Mouse (Mus musculus) forebrain, embryonic 12.5 days (tissue): ENCODE measurements around the gene Sirt6. TPM values are rescaled to one million over a fixed set of nuclear protein-coding genes. Genes with fewer than 3 reads are reported as not detected.

Experiments used
- ATAC-seq: fragments of 200-750 bp; cut with Nextera tagmentation; 2 replicates; pipeline ENCODE4 v1.8.0; 2017; ENCODE audit warnings: moderate TSS enrichment; ENCODE audit not compliant: low FRiP score
- H3K27ac ChIP-seq: fragments of 300-500 bp; sonication (generic); 2 replicates; pipeline ENCODE4 v1.5.1; 2016; ENCODE audit warnings: mild to moderate bottlenecking
- H3K27me3 ChIP-seq: fragments of 300-500 bp; sonication (generic); 2 replicates; pipeline ENCODE4 v1.6.1; 2016; ENCODE audit warnings: mild to moderate bottlenecking
- H3K36me3 ChIP-seq: fragments of 300-500 bp; sonication (generic); replicated peaks from 2 replicates; pipeline ENCODE4 v1.6.1; 2016; ENCODE audit warnings: mild to moderate bottlenecking
- H3K4me1 ChIP-seq: fragments of 300-500 bp; sonication (generic); 2 replicates; pipeline ENCODE4 v1.6.1; 2016
- H3K4me2 ChIP-seq: fragments of 300-500 bp; sonication (generic); 2 replicates; pipeline ENCODE4 v1.6.1; 2016; ENCODE audit warnings: mild to moderate bottlenecking, moderate library complexity
- H3K4me3 ChIP-seq: fragments of 300-500 bp; sonication (generic); replicated peaks from 2 replicates; pipeline ENCODE4 v1.5.1; 2016; ENCODE audit warnings: mild to moderate bottlenecking
- H3K9ac ChIP-seq: fragments of 300-500 bp; sonication (generic); 2 replicates; pipeline ENCODE4 v1.6.1; 2016; ENCODE audit warnings: mild to moderate bottlenecking
- H3K9me3 ChIP-seq: fragments of 300-500 bp; sonication (generic); 2 replicates; pipeline ENCODE4 v1.6.1; 2016
- WGBS: fragments of 180-500 bp; shearing (Covaris S2); methylation state at CpG from one replicate; pipeline ENCODE4 v1.1.7; 2016; 5-methylcytosine and 5-hydroxymethylcytosine counted together
- polyA plus RNA-seq: library from polyadenylated mRNA; unstranded; fragments of >200 nt; fragmentation: Nextera tagmentation; extraction: Ambion mirVana; gene quantifications from 2 replicates; pipeline ENCODE4 v1.2.1, GENCODE M21; 2016

The Sirt6 gene
- polyA plus RNA-seq, 1 experiment from 2014 or later, result 50.7 TPM

DNA sequence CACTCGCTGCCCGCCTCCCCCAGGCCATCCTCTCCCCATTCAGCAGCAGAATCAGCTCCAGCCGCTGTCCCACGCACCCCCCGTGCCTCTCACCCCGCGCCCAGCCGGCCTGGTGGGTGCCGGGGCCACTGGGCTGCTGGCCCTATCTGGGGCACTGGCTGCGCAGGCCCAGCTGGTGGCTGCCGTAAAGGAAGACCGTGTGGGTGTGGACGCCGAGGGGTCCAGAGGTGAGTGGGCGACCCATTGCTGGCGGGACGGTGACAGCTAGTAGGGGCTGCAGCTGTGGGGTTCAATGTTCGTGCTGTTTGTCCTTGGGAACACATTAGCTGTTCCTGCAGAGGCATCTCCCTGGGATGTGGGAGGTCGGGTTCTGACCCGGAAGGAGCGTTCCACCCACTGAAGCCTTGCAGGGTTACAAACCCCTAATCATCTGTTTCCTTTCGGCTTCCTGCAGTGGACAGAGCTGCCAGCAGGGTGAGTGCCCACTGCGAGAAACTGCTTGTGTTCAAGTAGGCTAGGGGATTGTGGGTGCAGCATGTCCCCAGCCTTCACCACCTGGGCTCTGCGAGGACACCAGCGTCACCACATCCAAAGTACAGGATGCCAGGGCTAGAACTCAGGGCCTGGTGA is 47.0 kb downstream of the Sirt6 start:
- Histone ChIP-seq H3K4me2 (no peak overlapping the region), H3K4me1 (peaks cover 27% of the 10 kb centered on the region), H3K27ac (no peak overlapping the region), H3K9ac (0 out of 2 replicates have a peak overlapping the region, but pooled peaks have one; percentile 29), H3K4me3 (no peak overlapping the region), H3K9me3 (no peaks in the 10 kb centered on the region), H3K36me3 (no peaks in the 10 kb centered on the region; the same call in 1 of the 2 replicates), H3K27me3 (peaks cover 85% of the 10 kb centered on the region)
- no peak for ATAC-seq
- 64% methylated on average over 25 of the region's 25 CpGs for WGBS

DNA sequence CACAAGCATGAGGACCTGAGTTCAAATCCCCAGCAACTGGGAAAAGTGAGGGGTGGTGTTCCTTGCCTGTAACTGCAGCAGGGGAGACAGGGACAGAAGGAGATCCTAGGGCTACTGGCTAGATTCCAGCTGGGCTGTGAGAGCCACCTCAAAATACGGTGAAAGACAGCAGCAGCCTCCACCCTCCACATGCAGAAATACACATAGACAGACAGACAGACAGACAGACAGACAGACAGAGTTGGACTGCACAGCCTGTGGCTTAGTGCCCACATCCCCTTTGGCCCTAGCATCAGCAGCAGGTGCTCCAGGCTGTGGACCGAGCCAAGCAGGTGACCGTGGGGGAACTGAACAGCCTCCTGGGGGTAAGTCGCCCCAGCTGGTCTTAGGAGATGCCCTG is 47.6 kb downstream of the Sirt6 start:
- Histone ChIP-seq H3K36me3 (no peaks in the 10 kb centered on the region; the same call in 1 of the 2 replicates), H3K4me3 (no peak overlapping the region), H3K27ac (no peak overlapping the region), H3K27me3 (peaks cover 86% of the 10 kb centered on the region), H3K4me1 (peaks cover 33% of the 10 kb centered on the region), H3K4me2 (no peak overlapping the region), H3K9ac (no peak overlapping the region), H3K9me3 (no peaks in the 10 kb centered on the region)
- ATAC-seq, result no peak
- 79% methylated on average over 4 of the region's 4 CpGs for WGBS

DNA sequence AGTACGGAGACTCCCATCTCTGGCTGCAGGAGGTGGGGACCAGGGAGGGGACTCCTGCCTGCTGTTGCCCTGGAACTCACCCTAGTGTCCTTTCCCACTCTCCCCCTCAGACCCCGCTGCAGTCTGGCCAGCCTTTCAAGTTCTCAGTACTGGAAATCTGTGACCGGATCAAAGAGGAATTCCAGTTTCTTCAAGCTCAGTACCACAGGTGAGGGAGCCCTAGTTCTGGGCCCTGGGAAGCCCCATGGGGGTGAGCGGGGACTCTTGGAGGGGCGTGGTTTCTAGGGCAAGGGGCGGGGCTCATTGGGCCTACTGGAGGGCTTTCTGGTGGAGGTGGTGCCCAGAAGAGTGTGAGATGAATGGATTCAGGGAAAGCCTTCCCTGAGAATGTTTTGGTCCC is 51.9 kb downstream of the Sirt6 start:
- Histone ChIP-seq H3K27me3 (peaks cover 87% of the 10 kb centered on the region), H3K4me1 (peaks cover 48% of the 10 kb centered on the region), H3K9me3 (no peaks in the 10 kb centered on the region), H3K4me3 (peak overlapping the region; percentile 52), H3K4me2 (peak overlapping the region; percentile 74), H3K9ac (peak overlapping the region; percentile 63), H3K27ac (no peak overlapping the region), H3K36me3 (no peaks in the 10 kb centered on the region)
- WGBS, result 2% methylated on average over 6 of the region's 6 CpGs
- ATAC-seq, result no peak

DNA sequence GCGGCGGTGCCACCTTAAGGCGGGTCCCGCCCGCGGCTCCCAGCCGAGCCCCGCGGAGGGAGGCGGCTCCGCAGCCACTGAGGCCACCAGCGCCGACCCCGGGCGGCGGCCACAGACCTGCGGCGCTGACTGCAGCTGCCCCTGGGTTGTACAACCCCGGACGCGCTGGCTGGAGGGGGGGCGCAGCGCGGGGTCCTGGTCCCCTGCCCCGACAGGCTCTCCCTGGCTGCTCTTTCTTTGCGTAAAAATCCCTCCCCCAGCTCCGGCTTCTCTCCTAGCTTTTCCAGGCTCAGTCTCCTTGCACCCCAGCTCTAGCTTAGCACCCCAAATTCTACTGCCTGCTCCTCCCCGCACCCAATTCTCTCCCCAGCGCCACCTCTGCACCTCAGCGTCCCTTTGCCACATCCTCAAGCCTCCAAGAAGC is 52.4 kb downstream of the Sirt6 start:
- Histone ChIP-seq H3K4me1 (peaks cover 49% of the 10 kb centered on the region), H3K4me3 (peak overlapping the region; percentile 52), H3K9me3 (no peaks in the 10 kb centered on the region), H3K4me2 (peak overlapping the region; percentile 74), H3K9ac (peak overlapping the region; percentile 63), H3K36me3 (no peaks in the 10 kb centered on the region), H3K27me3 (peaks cover 82% of the 10 kb centered on the region), H3K27ac (peak overlapping the region; percentile 19; the same call in 1 of the 2 replicates)
- WGBS, result 1% methylated on average over 22 of the region's 30 CpGs
- ATAC-seq, result no peak

DNA sequence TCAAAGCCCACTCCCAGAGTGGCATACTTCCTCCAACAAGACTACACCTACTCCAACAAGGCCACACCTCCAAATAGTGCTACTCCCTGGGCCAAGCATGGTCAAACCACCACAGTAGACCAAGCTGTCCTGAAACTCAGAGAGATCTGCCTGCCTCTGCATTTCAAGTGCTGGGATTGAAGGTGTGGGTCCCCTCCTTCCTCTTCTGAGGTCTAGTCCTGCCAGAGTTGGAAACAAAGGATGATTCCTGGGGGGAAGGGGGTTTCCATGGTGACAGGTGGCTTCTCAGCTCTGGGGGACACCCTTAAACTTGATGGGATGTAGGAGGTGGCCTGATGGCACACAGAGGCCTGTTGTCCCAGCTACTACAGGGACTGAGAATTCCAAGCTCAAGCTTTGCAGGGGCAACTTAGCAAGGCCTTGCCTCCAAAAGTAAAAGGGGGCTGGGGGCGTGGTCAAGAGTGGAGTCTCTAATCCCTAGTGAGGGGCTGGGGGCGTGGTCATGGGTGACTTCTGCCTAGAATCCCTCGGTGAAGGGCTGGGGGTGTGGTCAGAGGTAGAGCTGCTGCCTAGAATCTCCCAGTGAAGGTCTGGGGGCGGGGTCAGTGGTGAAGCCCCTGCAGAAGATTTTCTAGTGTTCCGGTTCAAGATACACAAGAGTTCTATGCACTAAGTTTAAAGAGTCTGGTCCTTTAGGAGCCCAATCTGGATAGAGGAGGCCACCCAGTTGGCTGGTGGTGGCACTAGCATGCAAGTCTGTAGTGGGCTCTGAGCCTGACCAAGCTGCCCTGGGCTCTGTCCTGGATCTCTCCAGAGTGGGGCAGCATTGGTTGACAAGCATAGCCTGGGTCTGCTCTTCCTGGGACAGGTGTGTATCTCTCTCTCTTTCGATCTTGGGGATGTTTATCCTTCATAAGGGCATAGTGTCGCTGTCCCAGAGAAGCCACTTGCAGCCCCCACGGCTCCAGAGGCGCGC is 53.2 kb downstream of the Sirt6 start, which contains the start of gene Tle2:
TSS of gene Tle2 (plus strand) at position 481 of the 976 bp plus-strand sequence.
- no peaks in the 10 kb centered on the region for H3K36me3 ChIP-seq
- peak within 1 kb of the TSS; percentile 63 for H3K9ac ChIP-seq
- peak within 1 kb of the TSS; percentile 74 for H3K4me2 ChIP-seq
- no peaks in the 10 kb centered on the region for H3K9me3 ChIP-seq
- H3K4me1 ChIP-seq, result peaks cover 57% of the 10 kb centered on the region
- H3K27ac ChIP-seq, result peak within 1 kb of the TSS; percentile 19; the same call in 1 of the 2 replicates
- 17% methylated on average over 10 of the region's 10 CpGs for WGBS
- ATAC-seq, result no peak
- peaks cover 80% of the 10 kb centered on the region for H3K27me3 ChIP-seq
- peak within 1 kb of the TSS; percentile 52 for H3K4me3 ChIP-seq

DNA sequence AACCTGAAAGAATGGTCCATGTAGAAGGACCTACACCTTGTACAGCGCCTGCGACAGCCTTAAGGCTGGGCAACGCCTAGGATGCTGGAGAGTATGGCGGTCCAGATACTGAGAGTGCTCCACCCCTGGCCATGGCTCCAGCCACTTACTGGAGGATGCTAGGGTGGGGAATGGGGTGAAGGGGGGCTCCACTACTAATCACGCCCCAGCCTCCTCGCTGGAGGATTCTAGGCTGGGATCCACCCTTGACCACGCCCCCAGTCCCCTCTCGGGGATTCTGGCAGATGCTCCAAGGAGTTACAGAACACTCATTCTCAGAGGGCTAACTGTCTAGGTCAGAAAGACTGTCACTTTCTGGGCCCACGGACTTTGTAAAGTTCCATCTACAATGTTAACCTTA is 54.6 kb downstream of the Sirt6 start:
- no peak for ATAC-seq
- no peak overlapping the region for H3K4me3 ChIP-seq
- peaks cover 70% of the 10 kb centered on the region for H3K4me1 ChIP-seq
- peaks cover 79% of the 10 kb centered on the region for H3K27me3 ChIP-seq
- H3K27ac ChIP-seq, result no peak overlapping the region
- no peaks in the 10 kb centered on the region for H3K36me3 ChIP-seq
- no peak overlapping the region for H3K4me2 ChIP-seq
- no peak overlapping the region for H3K9ac ChIP-seq
- no peaks in the 10 kb centered on the region for H3K9me3 ChIP-seq
- WGBS, result 5% methylated on average over 9 of the region's 9 CpGs

DNA sequence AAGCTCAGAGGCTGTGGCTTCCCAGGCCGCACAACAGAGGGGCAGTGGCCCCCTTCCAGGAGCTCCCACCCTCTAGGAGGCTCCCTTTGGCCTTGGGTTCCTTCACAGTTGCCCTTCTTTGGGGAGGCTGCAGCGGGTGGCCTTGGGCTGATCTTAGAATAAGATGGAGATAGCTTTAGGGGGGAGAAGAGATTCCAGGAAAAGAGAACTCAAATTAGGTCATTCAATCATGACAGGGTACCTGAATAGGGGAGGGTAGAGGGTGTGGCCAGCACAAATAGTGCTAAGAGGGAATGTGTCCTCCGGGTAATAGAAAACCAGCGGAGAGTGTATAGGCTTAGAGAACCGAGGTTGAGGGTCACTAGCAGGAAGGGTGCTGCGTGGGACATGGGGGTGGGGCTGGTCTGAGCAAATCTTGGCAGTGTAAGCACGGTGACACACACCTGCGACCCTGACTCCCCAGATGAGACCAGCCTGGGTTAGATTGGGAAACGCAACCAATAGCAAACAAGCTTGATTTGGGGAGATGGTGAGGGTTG is 55.4 kb downstream of the Sirt6 start:
- H3K27ac ChIP-seq, result peak overlapping the region; percentile 37; the same call in 1 of the 2 replicates
- H3K9ac ChIP-seq, result no peak overlapping the region
- H3K4me2 ChIP-seq, result peak overlapping the region; percentile 63
- WGBS, result 3% methylated on average over 9 of the region's 9 CpGs
- H3K27me3 ChIP-seq, result peaks cover 78% of the 10 kb centered on the region
- H3K4me1 ChIP-seq, result peaks cover 74% of the 10 kb centered on the region
- H3K9me3 ChIP-seq, result no peaks in the 10 kb centered on the region
- no peak for ATAC-seq
- peak overlapping the region; percentile 32; the same call in 1 of the 2 replicates for H3K4me3 ChIP-seq
- 0 out of 2 replicates have a peak, but pooled peaks cover 1% of the 10 kb centered on the region for H3K36me3 ChIP-seq

Other genes with a start within 250 kb of the Sirt6 start
- 145 and 148 TPM in 2 replicates for gene Fzr1, start 249.3 kb downstream of the Sirt6 start, polyA plus RNA-seq
- 68.1 and 68.5 TPM in 2 replicates for gene Dohh, start 243.4 kb downstream of the Sirt6 start, polyA plus RNA-seq
- 4.2 and 4.6 TPM in 2 replicates for gene Gm48551, start 243.3 kb downstream of the Sirt6 start, polyA plus RNA-seq
- gene Gm48552, start 238.8 kb downstream of the Sirt6 start, polyA plus RNA-seq, result 1.4 and 2.1 TPM in 2 replicates
- 1.8 and 2.6 TPM in 2 replicates for gene Smim24, start 234.7 kb downstream of the Sirt6 start, polyA plus RNA-seq
- 15.3 and 16.3 TPM in 2 replicates for gene Nfic, start 172.2 kb downstream of the Sirt6 start, polyA plus RNA-seq
- gene Celf5, start 145.1 kb downstream of the Sirt6 start, polyA plus RNA-seq, result 37.1 and 42.4 TPM in 2 replicates
- 65.8 and 66.6 TPM in 2 replicates for gene Ncln, start 131.4 kb downstream of the Sirt6 start, polyA plus RNA-seq
- gene S1pr4, start 127.7 kb downstream of the Sirt6 start, polyA plus RNA-seq, result 0.21 and 0.49 TPM in 2 replicates
- 0.49 and 0.92 TPM in 2 replicates for gene Gna15, start 103.6 kb downstream of the Sirt6 start, polyA plus RNA-seq
- 74.8 and 75.9 TPM in 2 replicates for gene Gna11, start 82.6 kb downstream of the Sirt6 start, polyA plus RNA-seq
- gene Aes, start 68.3 kb downstream of the Sirt6 start, polyA plus RNA-seq, result 520 TPM in 2 replicates
- 14.3 and 16.5 TPM in 2 replicates for gene Tle2, start 53.2 kb downstream of the Sirt6 start, polyA plus RNA-seq
- gene Tle6, start 26.7 kb downstream of the Sirt6 start, polyA plus RNA-seq, result 3.1 and 4.3 TPM in 2 replicates
- gene BC025920, start 21.5 kb downstream of the Sirt6 start, polyA plus RNA-seq, result 2.2 and 2.7 TPM in 2 replicates
- 6.2 and 7.4 TPM in 2 replicates for gene Ankrd24, start 743 bp upstream of the Sirt6 start, polyA plus RNA-seq
- 4.3 and 4.5 TPM in 2 replicates for gene Gm10778, start 21.3 kb upstream of the Sirt6 start, polyA plus RNA-seq
- 19.1 and 24.6 TPM in 2 replicates for gene Zfp433, start 77.0 kb upstream of the Sirt6 start, polyA plus RNA-seq
- 14.2 and 15.5 TPM in 2 replicates for gene Gm3055, start 143.4 kb upstream of the Sirt6 start, polyA plus RNA-seq
- gene Gm4767, start 184.4 kb upstream of the Sirt6 start, polyA plus RNA-seq, result 2.6 and 2.7 TPM in 2 replicates
- 8.5 and 10.7 TPM in 2 replicates for gene Gm32687, start 236.1 kb upstream of the Sirt6 start, polyA plus RNA-seq